7 mouse cellular contexts compared by ENCODE assay signal in genomic region chr14:119138786-119139100, GRCm38 (mm10). TPM values are rescaled to one million over a fixed set of nuclear protein-coding genes. Genes with fewer than 3 reads are reported as not detected.
DNase-seq lines count a peak whose midpoint lies in the region; ATAC-seq and TF ChIP-seq lines count a peak whose summit lies in the region.

No protein-coding gene starts in this region.

- peaks cover 59% of the 10 kb centered on the region for H3K27me3 ChIP-seq in embryonic facial prominence, embryonic 14.5 days (replicated peaks; ENCODE audit: control insufficient read depth, insufficient read depth, low read length)
- peaks cover 81% of the 10 kb centered on the region for H3K27me3 ChIP-seq in limb, embryonic 10.5 days (ENCODE audit: low read depth, poor library complexity, severe bottlenecking)
- peaks cover 20% of the 10 kb centered on the region for H3K27me3 ChIP-seq in neural tube, embryonic 14.5 days (ENCODE audit: control insufficient read depth, insufficient read depth, low read length)

- no peak for TF ChIP-seq CTCF in layer of hippocampus, adult 2 months (conservative IDR thresholded peaks at IDR 0.05)

- H3K4me3 ChIP-seq in layer of hippocampus, adult 2 months = peak overlapping the region; percentile 76
- peak overlapping the region; percentile 69 for H3K4me3 ChIP-seq in embryonic facial prominence, embryonic 14.5 days (ENCODE audit: low read depth, low read length)
- peak overlapping the region; percentile 73 for H3K4me3 ChIP-seq in limb, embryonic 10.5 days
- H3K4me3 ChIP-seq in neural tube, embryonic 14.5 days (ENCODE audit: low read depth, low read length) = peak overlapping the region; percentile 40

- ATAC-seq in embryonic facial prominence, embryonic 14.5 days (ENCODE audit: low read depth) = no peak
- no peak for ATAC-seq in neural tube, embryonic 14.5 days (ENCODE audit: low read depth)

- peak overlapping the region; percentile 99 for H3K4me2 ChIP-seq in embryonic facial prominence, embryonic 14.5 days (ENCODE audit: low read depth, low read length)
- peak overlapping the region; percentile 66 for H3K4me2 ChIP-seq in neural tube, embryonic 14.5 days (ENCODE audit: low read depth, low read length)

- H3K4me1 ChIP-seq in embryonic facial prominence, embryonic 14.5 days (ENCODE audit: control insufficient read depth, insufficient read depth, low read length) = 0 out of 2 replicates have a peak, but pooled peaks cover 6% of the 10 kb centered on the region
- H3K4me1 ChIP-seq in limb, embryonic 10.5 days = peaks cover 19% of the 10 kb centered on the region
- H3K4me1 ChIP-seq in neural tube, embryonic 14.5 days (ENCODE audit: control insufficient read depth, insufficient read depth, low read length) = peaks cover 3% of the 10 kb centered on the region; the same call in 1 of the 2 replicates

- H3K27ac ChIP-seq in layer of hippocampus, adult 2 months = peak overlapping the region; percentile 85
- no peak overlapping the region for H3K27ac ChIP-seq in embryonic facial prominence, embryonic 14.5 days (replicated peaks; ENCODE audit: low read depth, low read length)
- H3K27ac ChIP-seq in limb, embryonic 10.5 days = no peak overlapping the region
- H3K27ac ChIP-seq in neural tube, embryonic 14.5 days (ENCODE audit: low read depth, low read length) = no peak overlapping the region

- DNase-seq in layer of hippocampus, adult 2 months (ENCODE audit: low spot score in 2 of 2) = no peak
- DNase-seq in layer of hippocampus, postnatal 14 days (ENCODE audit: low spot score in 2 of 2) = no peak
- peak; percentile 51 for DNase-seq in cerebellum, adult 11-12 months
- DNase-seq in embryonic facial prominence, embryonic 14.5 days (ENCODE audit: low spot score) = no peak
- DNase-seq in limb, embryonic 10.5 days (ENCODE audit: low spot score) = peak; percentile 49
- no peak for DNase-seq in spleen, adult 18-20 months

- H3K36me3 ChIP-seq in embryonic facial prominence, embryonic 14.5 days (ENCODE audit: control insufficient read depth, insufficient read depth, low read length) = no peaks in the 10 kb centered on the region
- no peaks in the 10 kb centered on the region for H3K36me3 ChIP-seq in limb, embryonic 10.5 days
- no peaks in the 10 kb centered on the region for H3K36me3 ChIP-seq in neural tube, embryonic 14.5 days (ENCODE audit: control insufficient read depth, insufficient read depth, low read length)

- WGBS in embryonic facial prominence, embryonic 14.5 days = 2% methylated on average over 17 of the region's 20 CpGs
- 3% methylated on average over 20 of the region's 20 CpGs for WGBS in limb, embryonic 10.5 days
- WGBS in neural tube, embryonic 14.5 days = under 1% methylated on average over 19 of the region's 20 CpGs

- no peaks in the 10 kb centered on the region for H3K9me3 ChIP-seq in embryonic facial prominence, embryonic 14.5 days (ENCODE audit: control insufficient read depth, low read length)
- no peaks in the 10 kb centered on the region for H3K9me3 ChIP-seq in limb, embryonic 10.5 days (replicated peaks)
- H3K9me3 ChIP-seq in neural tube, embryonic 14.5 days (ENCODE audit: control insufficient read depth, low read length) = no peaks in the 10 kb centered on the region

- peak overlapping the region; percentile 70; the same call in 1 of the 2 replicates for H3K9ac ChIP-seq in embryonic facial prominence, embryonic 14.5 days (ENCODE audit: low read depth, low read length)
- H3K9ac ChIP-seq in neural tube, embryonic 14.5 days (replicated peaks; ENCODE audit: low read depth, low read length) = peak overlapping the region; percentile 54

RNA-seq across cellular contexts. Expression of gene Hs6st3, which starts 0.6 kb away (rescaled TPM):
- total RNA-seq in layer of hippocampus, adult 2 months (2021) = 10 to 100 TPM; 61.6 to 66.8 TPM
- total RNA-seq in layer of hippocampus, postnatal 14 days (2021) = 10 to 100 TPM; 69.4 to 83.3 TPM
- 0.10 and 0.39 TPM in 2 replicates for polyA plus RNA-seq in embryonic facial prominence, embryonic 14.5 days (2014; fragmentation: Nextera tagmentation; extraction: Ambion mirVana)
- polyA plus RNA-seq in limb, embryonic 10.5 days (2016; fragmentation: Nextera tagmentation; extraction: Ambion mirVana) = 0.16 TPM in 1 of 2 replicates, not detected in the other
- 2.7 and 6.5 TPM in 2 replicates for polyA plus RNA-seq in neural tube, embryonic 14.5 days (2014; fragmentation: Nextera tagmentation; extraction: Ambion mirVana)

RNA-seq across cellular contexts. Expression of gene Uggt2, which starts 39.5 kb away (rescaled TPM):
- 10 to 100 TPM; 27.4 to 31.3 TPM for total RNA-seq in layer of hippocampus, adult 2 months (2021)
- total RNA-seq in layer of hippocampus, postnatal 14 days (2021) = 10 to 100 TPM; 26.8 to 32.6 TPM
- polyA plus RNA-seq in embryonic facial prominence, embryonic 14.5 days (2014; fragmentation: Nextera tagmentation; extraction: Ambion mirVana) = 13.1 and 13.3 TPM in 2 replicates
- polyA plus RNA-seq in limb, embryonic 10.5 days (2016; fragmentation: Nextera tagmentation; extraction: Ambion mirVana) = 11.8 and 18.6 TPM in 2 replicates
- polyA plus RNA-seq in neural tube, embryonic 14.5 days (2014; fragmentation: Nextera tagmentation; extraction: Ambion mirVana) = 33.4 and 36.4 TPM in 2 replicates

Comparison
In these comparisons a context has a peak if more than half of its experiments do, and no peak if none do; other contexts are left out.
1. DNase-seq: peak in cerebellum, adult 11-12 months (single experiment) and limb, embryonic 10.5 days (single experiment); none in layer of hippocampus, adult 2 months (0 of 2), layer of hippocampus, postnatal 14 days (0 of 2), embryonic facial prominence, embryonic 14.5 days (single experiment) and spleen, adult 18-20 months (0 of 2).
2. Peak in every context shown above with its lines, with median percentiles within 50 percentile points of each other: H3K4me3 ChIP-seq.